Mouse (Mus musculus) c-Kit-positive CD71-negative TER-119-negative erythroid progenitor cells, embryonic 14.5 days (primary cell): ENCODE data around the gene Mc1r.
"Not testable (repeated sequence)": the region's sequence is repeated elsewhere in the genome, so short reads cannot be mapped to it uniquely, and the experiment has no call there.

Experiments used
- DNase-seq: peaks from one replicate; pipeline ENCODE4 v3.0.0-alpha.2; 2013; ENCODE audit warnings: low read depth

Mc1r gene

DNA sequence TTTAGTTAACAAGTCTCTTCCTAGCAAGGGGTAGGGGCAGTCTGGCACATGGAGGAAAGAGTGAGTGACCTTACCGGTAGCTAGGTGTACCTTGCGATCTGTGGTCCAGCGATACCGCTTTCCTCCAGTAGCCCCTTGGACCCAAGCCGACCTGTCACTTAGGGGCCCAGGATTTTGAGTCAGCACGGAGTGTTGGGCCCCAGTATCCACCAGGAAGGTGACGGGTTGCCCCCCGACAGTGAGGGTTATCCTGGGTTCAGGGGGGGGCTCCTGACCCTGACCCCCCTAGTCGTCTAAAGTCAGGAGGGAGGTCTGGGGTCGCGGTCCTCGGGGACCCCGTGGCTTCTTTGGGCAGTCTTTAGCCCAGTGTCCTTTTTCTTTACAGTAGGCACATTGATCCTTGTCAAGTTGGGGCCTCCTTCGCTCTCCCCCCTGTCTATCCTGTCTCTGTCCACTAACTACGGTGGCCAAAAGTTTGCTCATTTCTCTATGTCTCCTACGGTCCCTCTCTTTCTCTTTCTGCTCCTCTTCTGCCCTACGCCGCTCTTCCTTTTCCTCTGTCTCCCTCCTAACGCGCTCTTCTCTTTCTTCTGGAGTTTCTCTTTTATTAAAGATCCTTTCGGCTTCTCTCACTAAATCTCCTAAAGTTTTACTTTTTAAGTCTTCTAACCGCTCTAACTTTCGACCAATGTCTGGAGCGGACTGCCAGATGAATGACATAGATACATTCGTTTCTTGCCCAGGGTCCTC, 24.9 kb downstream of the Mc1r start:
- DNase-seq = no peak

DNA sequence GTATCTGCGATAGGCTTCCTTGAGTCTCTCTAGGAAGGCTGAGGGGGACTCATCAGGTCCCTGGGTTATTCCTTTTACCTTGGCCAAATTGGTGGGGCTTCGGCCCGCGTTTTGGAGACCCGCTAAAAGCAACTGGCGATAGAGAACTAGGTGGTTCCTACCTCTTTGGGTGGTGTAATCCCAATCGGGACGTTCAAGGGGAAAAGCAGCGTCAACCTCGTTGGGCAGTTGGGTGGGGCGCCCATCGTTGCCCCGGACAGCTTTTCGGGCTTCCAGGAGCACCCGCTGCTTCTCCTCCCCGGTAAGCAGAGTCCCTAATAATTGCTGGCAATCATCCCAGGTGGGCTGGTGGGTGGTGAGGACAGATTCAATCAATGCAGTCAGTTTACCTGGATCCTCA, 25.5 kb downstream of the Mc1r start:
- no peak for DNase-seq

DNA sequence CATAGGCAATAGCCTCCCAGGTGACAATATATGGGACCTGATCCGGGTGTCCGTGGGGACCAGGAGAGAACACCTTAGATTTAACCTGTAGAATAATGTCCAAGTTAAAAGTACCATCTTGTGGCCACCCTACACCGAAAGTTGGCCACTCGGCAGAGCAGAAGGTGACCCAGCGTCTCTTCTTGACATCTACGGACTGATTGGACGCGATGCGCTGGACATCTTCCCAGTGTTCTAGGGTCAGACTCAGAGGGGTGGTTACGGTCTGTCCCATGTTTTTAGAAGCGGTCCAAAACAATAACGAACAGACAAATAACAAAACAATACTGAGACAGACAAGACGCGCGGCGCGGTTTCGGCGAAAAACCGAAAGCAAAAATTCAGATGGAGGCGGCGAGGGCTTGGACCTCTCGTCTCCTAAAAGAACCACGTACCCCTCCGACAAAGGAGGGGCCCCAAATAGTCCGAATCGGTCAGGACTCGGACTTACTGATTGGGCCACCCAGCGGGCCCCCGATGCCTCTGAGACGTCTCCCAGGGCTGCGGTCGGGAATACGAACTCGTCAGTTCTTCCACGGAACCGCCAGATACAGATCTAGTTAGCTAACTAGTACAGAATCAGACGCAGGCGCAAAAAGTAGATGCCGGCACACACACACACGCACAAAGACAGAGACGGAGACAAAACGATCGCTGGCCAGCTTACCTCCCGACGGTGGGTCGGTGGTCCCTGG, 26.5 kb downstream of the Mc1r start:
- DNase-seq = not testable (repeated sequence)

DNA sequence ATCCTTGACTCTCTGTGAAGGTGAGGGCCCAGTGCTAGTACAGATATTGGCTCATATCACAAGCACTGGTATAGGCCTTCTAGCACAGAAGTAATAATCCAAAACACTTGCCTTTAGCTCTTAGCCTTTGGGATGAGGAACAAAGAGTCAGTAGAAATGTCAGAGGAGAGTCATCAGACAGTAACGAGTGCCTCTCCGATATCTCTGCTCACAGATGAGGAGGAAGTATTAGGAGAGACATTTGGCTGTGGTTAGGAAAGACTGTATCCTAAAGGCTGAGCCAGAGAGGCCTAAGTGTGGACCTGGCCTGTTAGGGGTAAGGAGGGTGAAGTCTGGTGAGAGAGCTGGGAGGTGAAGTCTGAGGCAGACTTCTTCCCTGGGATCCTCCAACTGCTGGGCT, 34.9 kb downstream of the Mc1r start:
- no peak for DNase-seq

DNA sequence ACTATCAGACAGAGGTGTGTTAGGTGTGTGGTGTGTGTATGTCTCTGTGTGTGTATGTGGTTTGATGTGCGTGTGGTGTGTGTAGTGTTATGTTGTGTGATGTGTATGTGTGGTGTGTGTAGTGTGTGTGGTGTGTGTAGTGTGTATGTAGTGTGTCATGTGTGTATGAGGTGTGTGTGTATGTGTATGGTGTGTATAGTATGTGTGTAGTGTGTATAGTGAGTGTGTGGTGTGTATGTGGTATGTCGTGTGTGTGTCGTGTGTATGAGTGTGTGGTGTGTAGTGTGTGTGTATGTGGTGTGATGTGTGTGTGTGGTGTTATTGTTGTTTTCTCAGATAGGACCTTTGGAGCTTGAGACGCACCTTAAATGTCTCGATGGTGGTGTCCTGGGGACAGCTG, 35.4 kb downstream of the Mc1r start:
- no peak for DNase-seq

DNA sequence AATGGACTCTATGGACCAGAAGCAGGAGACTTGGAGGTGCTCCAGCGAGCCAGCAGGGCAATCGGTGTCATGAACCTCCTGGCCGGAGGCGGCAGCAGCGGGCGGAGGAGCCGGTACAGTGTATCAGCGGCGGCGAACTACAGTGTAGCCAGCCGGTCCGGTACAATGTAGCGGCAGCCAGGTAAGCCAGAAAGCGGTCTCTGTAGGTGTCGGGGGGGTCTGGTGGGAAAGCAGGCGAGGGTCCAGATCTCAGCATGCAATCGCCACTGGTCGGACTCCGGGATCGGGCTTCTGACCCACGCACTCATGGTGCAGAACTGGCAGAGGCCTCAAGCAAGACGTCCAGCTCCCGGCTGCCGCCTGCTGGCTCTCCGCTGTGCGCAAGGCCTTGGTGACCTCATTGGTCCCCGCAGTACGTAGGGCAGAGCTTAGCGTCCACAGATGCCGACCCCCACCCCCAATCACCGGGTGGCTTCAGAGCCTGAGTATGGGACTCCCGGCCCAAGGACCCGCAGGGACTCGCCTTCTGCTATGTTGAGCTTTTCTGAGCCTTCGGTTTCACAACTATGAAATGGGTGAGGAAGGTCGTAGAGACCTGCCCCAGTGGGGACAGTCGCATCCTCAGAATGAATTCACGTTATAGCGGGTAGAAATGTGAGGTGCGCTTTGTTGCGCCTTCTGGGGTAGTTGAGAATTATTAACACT, 36.1 kb downstream of the Mc1r start:
- peak; percentile 84 for DNase-seq

DNA sequence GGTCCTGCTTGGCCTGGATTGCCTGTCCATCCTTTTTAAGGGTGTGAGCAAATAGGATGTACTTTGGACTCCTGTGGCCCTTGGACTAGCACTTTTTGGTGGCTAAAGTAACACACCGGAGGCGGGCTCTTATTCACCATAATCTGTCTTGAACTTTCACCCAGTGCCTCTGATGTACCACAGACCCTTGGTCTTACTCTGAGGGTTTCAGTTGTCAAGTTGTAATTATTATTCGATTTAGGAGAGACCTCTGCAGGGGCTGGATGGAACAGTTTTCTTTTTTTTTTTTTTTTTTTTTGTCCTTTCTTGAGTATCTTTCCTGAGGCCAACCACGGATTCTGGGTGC, 36.6 kb downstream of the Mc1r start:
- no peak for DNase-seq

DNA sequence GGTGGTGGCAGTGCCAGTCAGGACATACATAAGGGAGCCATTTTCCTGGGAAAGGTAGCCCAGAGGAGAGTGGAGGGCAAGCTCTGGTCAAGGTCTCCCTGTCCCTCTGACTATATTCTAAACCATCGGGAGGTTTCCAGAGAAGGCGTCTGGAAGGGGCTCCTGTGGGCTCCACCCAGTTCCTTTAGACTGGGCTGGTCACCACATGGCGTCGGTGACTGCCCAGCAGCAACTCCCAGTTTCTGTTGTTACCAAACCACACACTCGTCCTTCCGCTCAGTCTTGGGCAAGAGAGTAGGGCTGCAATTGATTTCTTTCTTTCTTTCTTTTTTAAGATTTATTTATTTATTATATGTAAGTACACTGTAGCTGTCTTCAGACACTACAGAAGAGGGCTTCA, 37.2 kb downstream of the Mc1r start:
- DNase-seq = no peak

DNA sequence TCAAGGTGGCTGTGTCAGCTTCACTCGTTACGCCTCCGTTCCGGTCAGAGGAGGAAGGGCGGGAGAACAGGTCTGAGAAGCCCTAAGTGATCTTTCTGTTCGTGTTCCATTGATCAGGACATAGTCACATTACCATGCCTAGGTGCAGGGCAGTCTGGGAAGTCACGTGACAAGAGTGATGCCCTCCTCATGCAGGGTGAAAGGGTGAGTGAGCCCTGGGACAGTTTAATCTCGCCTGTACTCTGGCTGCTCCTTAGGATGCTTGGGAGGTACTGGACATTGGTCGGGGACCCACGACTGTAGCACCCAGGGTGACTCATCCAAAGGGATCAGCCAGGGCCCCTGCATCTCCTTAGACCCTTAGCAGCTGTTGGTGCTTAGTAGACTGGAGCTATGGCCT, 39.1 kb downstream of the Mc1r start:
- DNase-seq = no peak

DNA sequence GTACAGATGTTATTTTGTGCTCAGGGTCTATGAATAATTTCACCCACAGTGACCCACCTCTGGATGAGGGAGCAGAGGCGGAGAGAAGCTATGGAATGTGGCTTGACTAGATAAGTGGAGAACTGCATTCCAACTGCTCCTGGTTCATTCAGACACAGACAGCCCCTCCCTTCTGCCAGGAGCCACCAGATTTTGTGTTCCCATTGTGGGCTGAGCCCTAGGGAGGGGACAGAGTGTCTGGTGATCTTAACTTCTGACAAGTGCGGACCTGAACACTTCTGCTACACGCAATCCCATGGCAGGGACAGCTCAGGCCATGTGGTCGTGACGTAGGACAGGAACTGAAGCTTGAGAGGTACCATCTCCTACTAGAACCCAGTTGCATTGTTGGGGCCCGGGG, 39.9 kb downstream of the Mc1r start:
- DNase-seq = no peak

DNA sequence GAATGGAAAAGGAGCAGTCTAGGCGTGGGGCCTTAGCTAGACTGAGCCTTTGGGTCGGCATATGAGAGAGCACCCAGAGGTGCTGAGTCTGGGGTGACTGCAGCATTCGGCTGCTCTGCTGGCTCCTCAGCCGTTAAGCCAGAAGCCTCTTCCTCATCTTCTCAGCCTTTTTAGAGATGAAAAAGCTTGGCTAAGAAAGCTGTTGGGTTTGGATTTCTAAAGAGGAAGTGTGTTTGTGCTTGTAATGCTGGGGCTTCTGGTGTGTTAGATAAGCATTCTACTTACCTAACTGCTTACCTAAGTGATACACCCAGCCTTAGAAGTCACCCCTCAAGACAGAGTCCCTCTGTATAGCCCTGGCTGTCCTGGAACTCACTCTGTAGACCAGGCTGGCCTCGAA, 43.9 kb downstream of the Mc1r start:
- no peak for DNase-seq

DNA sequence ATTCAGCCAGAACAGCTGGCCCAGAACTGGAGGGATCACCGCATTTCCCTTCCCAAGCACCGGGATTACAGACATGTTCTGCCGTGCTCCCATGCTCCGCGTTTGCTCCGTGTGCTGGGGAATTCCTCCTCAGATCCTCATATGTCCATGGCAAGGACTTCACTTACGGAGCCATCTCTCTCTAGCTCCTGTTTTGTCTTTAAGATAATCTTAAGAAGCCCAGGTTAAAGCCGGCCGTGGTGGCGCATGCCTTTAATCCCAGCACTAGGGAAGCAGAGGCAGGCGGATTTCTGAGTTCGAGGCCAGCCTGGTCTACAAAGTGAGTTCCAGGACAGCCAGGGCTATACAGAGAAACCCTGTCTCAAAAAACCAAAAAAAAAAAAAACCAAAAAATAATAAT, 44.8 kb downstream of the Mc1r start:
- DNase-seq = not testable (repeated sequence)

DNA sequence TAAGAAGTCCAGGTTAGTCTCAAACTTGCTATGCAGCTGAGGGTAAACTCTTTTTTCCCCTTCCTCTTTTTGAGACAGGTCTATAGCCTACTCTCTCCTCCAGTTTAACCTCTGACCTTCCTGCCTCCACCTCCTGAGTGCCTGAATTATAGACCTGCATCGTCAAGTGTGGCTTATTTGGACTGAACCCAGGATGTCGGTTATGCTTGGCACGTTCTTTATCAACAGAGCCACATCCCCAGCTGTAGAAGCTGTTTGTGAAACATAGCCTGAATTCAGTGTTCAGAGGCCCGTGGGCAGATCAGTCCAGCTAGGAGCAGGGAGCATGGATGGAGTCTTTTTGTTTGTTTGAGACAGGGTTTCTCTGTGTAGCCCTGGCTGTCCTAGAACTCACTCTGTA, 45.2 kb downstream of the Mc1r start:
- DNase-seq = no peak

DNA sequence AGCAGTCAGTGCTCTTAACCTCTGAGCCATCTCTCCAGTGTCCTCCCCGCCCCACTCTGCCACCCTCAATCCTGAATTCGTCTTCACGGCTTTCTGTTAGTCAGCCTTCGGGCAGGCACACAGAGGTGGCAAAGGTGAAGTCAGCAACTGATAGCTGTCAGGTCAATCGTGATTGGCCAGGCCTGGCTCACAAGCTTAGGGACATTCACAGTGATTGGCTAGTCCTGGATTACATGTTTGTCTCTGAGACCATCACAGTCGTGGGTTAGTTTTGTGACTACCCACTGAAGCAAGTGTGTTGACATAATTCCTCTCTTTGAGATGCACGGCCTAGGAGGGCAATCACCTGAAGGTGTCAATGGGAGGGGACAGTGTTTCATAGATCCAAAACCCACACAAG, 46.4 kb downstream of the Mc1r start:
- no peak for DNase-seq

DNA sequence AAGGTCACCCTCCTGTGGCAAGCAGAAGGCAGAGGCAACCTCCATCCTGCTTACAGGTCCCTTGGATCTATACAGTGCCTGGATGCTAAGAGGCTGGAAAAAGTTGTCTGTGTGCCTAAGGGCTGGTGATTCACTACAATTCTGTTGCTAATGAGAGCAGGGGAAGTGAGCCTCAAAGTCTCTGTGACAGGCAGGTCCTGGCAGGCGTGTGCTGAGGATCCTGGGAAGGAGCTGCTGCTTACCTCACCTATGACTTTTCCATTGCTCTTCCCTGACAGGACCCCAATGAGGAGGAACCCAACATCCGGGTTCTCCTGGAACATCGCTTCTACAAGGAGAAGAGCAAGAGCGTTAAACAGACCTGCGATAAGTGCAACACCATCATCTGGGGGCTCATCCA, 47.0 kb downstream of the Mc1r start:
- DNase-seq = no peak

DNA sequence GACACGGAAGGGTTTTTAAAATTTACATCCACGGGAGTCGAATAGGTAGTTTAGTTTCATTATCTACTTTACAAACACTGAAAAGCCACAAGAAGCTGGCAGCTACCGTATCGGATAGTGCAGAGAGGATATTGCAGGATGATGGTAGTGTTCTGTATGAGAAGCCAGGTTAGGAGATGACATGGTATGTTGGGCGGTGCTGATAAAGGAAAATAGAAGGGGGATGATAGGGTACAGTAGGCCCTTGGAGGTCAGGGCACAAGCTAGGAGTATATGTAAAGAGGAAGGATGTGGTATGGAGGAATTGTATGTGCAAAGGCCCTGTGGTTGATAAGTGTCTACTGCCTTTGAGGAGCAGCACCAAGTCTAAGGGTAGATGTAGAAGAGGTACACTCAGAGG, 47.7 kb downstream of the Mc1r start:
- DNase-seq = no peak
